Mouse (Mus musculus) cerebellum, adult 2 months (tissue): ENCODE data around the gene Umps.

ENCODE experiments used
- CTCF ChIP-seq: fragments of 200-500 bp; IDR thresholded peaks from 2 replicates; pipeline ENCODE4 v1.5.1; 2011; ENCODE audit warnings: low read depth, mild to moderate bottlenecking, control low read depth, low read length, moderate library complexity, borderline replicate concordance; ENCODE audit not compliant: insufficient read depth
- POLR2A ChIP-seq: fragments of 200-500 bp; IDR thresholded peaks from 2 replicates; pipeline ENCODE4 v1.6.1; 2011; ENCODE audit warnings: low read length, control low read depth, borderline replicate concordance; ENCODE audit not compliant: insufficient read depth

- TF ChIP-seq POLR2A: no peak
- no peak for TF ChIP-seq CTCF
Measured at GRCm38 (mm10) chr16:33965878-33966537, 830 bp downstream of the Umps start.
